Mouse (Mus musculus): ENCODE measurements at regions not wholly inside any gene's neighbourhood (a gene's known extent, or its start where the extent isn't known, plus 50 kb on each side); places are given as distances from the start of the nearest gene placed in this dataset.
A peak's percentile ranks its signal among the peaks of the same experiment; 100 is the strongest.

DNA sequence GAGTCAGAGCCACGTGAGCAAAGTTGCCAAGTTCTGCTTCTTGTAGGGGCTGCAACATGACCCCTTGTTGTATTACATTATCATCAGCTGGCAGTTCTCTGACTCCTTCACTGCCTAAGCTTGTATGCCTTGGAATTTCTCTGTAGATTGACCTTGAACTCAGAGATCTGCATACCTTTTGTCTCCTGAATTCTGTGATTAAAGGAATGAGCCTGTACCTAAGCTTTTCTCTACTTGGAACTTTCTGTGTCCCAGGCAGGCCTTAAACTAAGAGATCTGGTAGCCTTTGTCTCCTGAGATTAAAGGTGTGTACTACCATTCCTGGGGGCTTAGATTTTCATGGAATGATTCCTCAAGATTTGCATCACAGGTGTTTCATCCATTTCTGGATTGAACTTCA lies 544.8 kb upstream of the Tpk1 start:
- no peak for DNase-seq

DNA sequence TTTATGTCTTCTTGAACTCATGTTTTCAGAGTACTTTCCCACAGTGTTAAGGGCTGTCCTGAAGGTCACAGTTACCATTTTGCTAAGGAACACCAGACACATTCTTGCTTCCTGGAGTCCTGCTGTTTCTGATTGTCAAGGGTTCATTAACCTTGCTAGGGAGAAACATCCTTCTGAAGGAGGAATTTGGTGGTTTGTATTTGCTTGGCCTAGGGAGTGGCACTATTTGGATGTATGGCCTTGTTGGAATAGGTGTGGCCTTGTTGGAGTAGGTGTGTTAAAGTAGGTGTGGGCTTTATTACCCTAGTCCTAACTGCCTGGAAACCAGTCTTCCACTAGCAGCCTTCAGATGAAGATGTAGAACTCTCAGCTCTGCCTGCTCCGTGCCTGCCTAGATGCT lies 538.4 kb upstream of the Tpk1 start:
- no peak for DNase-seq

- DNase-seq: no peak
These were observed 537.8 kb upstream of the Tpk1 start for GRCm38 (mm10) chr6:44203831-44204230.

GRCm38 (mm10) chr6:44179927-44180326 lies 513.8 kb upstream of the Tpk1 start:
- peak; percentile 60 for DNase-seq
